Mouse (Mus musculus) olfactory bulb, adult 2 months (tissue): Measurements from ENCODE around the gene Mtmr1.

ENCODE experiments used
- CTCF ChIP-seq: fragments of 200-500 bp; IDR thresholded peaks from 2 replicates; pipeline ENCODE4 v1.5.1; 2012; ENCODE audit warnings: low read depth, mild to moderate bottlenecking, low read length, moderate library complexity; ENCODE audit not compliant: insufficient read depth
- POLR2A ChIP-seq: fragments of 200-500 bp; IDR thresholded peaks from 2 replicates; pipeline ENCODE4 v1.6.1; 2012; ENCODE audit warnings: mild to moderate bottlenecking, low read depth, low read length, moderate library complexity; ENCODE audit not compliant: insufficient read depth

GRCm38 (mm10) chrX:71464138-71464826 lies 99.7 kb downstream of the Mtmr1 start:
- TF ChIP-seq POLR2A (no peak), CTCF (no peak)
